Mouse (Mus musculus) testis, adult 2 months (tissue): ENCODE data around the gene Arhgap9. TPM values are rescaled to one million over a fixed set of nuclear protein-coding genes. Genes with fewer than 3 reads are reported as not detected.
"Not testable (repeated sequence)": the region's sequence is repeated elsewhere in the genome, so short reads cannot be mapped to it uniquely, and the experiment has no call there.

Experiments used
- H3K27ac ChIP-seq: fragments of 200-500 bp; 2 replicates; pipeline ENCODE4 v1.5.1; 2012; ENCODE audit warnings: low read depth, low read length; ENCODE audit not compliant: control insufficient read depth, insufficient read depth
- H3K27me3 ChIP-seq: fragments of 200-500 bp; 2 replicates; pipeline ENCODE4 v1.6.1; 2012; ENCODE audit warnings: mild to moderate bottlenecking, low read length, moderate library complexity; ENCODE audit not compliant: control insufficient read depth, insufficient read depth
- H3K36me3 ChIP-seq: fragments of 200-500 bp; 2 replicates; pipeline ENCODE4 v1.6.1; 2012; ENCODE audit warnings: mild to moderate bottlenecking, low read length; ENCODE audit not compliant: control insufficient read depth, insufficient read depth
- H3K4me1 ChIP-seq: fragments of 200-500 bp; 2 replicates; pipeline ENCODE4 v1.6.1; 2012; ENCODE audit warnings: low read length; ENCODE audit not compliant: control insufficient read depth, insufficient read depth
- H3K4me3 ChIP-seq: fragments of 200-500 bp; 2 replicates; pipeline ENCODE4 v1.5.1; 2012; ENCODE audit warnings: low read depth, mild to moderate bottlenecking, low read length, moderate library complexity, mixed read lengths; ENCODE audit not compliant: control insufficient read depth
- CTCF ChIP-seq: fragments of 200-500 bp; IDR thresholded peaks from 2 replicates; pipeline ENCODE4 v1.5.1; 2012; ENCODE audit warnings: low read depth, mild to moderate bottlenecking, inconsistent platforms, low read length, moderate library complexity; ENCODE audit not compliant: control insufficient read depth, insufficient read depth, insufficient replicate concordance
- POLR2A ChIP-seq: fragments of 200-500 bp; IDR thresholded peaks from 2 replicates; pipeline ENCODE4 v1.6.1; 2012; ENCODE audit warnings: low read depth, mild to moderate bottlenecking, inconsistent platforms, low read length, moderate library complexity; ENCODE audit not compliant: control insufficient read depth
- polyA plus RNA-seq: library from polyadenylated mRNA; depleted of rRNA; stranded (reverse); fragments of >200 nt; gene quantifications from 2 replicates; pipeline ENCODE4 v1.2.3, GENCODE M21; 2012

Arhgap9 gene
- polyA plus RNA-seq, 1 experiment: 0.32 TPM

DNA sequence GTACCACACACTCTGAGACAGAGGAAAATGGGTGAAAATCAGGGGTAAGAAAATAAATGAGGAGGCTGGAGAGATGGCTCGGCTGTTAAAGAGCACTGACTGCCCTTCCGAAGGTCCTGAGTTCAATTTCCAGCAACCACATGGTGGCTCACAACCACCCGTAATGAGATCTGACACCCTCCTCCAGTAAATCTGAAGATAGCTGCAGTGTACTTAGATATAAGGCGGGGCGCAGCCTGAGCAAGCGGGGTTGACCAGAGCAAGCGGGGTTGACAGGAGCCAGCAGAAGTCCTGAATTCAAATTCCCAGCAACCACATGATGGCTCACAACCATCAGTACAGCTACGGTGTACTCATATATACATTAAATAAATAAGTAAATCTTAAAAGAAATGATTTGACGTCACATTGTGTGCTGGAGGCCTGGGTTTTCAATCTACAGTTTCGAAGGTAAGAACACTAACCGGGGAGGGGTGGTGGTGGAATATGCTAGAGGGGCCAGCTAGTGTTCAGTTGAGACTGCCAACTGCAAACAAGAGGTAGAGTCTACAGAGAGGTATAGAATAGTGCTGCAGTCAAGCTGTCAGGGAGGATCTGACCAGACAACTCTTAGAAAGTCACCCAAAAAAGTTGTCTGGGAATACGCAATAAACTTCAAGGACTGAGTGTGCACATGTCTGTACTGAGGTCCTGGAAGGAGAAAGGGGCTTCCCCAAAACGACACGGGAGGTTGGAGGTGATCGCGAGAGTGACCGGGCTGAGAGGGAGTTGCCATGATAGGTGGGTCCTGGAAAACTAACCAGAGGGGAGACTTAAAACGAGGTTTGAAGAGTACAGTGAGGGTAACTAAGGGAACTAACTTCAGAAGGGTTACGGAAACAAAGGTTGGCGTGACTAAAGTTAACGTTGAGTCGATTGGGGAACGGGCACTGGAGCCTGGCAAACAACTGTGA, 11.0 kb upstream of the Arhgap9 start:
- peak overlapping the region; percentile 98 for H3K4me3 ChIP-seq
- peak overlapping the region; percentile 68 for H3K27ac ChIP-seq
- peaks cover 4% of the 10 kb centered on the region; the same call in 1 of the 2 replicates for H3K4me1 ChIP-seq
- no peak for TF ChIP-seq POLR2A
- TF ChIP-seq CTCF: no peak
- H3K27me3 ChIP-seq: no peaks in the 10 kb centered on the region
- H3K36me3 ChIP-seq: no peaks in the 10 kb centered on the region

DNA sequence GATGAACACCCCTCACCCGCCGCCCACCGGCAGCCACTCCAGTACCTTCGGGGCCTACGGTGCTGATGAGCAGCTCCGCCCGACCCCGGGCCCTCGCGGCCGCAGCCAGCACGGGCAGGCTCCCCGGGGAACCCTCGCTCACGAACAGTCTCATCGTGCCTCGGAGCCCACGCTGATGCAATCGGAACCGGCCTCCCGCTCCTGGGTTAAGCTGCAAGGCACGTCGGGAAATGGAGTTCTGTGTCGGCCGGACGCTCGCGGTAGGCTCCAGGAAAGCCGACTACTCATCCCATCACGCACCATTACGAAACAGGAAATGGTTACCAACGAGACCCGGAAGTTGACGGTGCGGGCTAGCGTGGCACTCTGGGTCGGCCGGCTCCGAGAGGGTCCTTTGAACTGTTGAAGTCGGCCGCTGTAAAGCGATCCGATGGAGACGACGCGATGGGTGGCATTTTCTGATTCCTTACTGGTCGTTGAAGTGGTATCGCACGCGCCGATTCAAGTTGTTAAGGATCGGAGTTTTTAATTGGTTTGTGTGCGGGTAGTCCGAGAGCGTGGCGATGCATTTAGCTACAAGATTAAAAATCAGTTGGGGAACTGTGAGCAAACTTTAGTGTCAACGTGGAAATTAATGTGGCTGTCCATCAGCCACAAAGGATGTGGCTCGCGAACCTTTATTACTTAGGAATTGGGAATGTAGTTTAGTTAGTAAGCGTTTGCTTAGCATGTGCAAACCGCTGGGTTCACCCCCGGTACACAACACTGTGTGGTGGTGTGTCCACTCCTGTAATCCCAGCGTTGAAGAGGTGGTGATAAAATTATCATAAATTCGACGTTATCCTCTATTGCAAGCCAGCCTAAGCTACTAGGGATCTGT, 10.0 kb upstream of the Arhgap9 start, which contains the start of gene Mars:
Gene Mars, minus strand, starts transcription at position 311 of the 880 bp plus-strand sequence.
- peaks cover 4% of the 10 kb centered on the region; the same call in 1 of the 2 replicates for H3K4me1 ChIP-seq
- no peaks in the 10 kb centered on the region for H3K27me3 ChIP-seq
- no peaks in the 10 kb centered on the region for H3K36me3 ChIP-seq
- H3K27ac ChIP-seq: peak within 1 kb of the TSS; percentile 90
- no peak for TF ChIP-seq CTCF
- TF ChIP-seq POLR2A: peak; percentile 76
- H3K4me3 ChIP-seq: peak within 1 kb of the TSS; percentile 98

DNA sequence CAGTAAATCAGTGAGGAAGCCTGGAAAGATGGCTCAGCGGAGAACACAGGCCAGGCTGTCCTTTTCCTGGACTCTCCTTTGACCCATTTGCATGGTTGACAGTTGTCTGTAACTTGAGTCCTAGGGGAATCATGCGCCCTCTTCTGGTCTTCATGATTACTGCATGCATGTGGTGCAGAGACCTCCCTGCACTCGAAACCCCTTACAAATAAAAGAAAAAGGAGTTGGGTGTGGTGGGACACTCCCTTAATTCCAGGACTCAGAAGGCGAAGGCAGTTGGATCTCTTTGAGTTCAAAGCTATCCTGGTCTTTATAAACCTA, 9.4 kb upstream of the Arhgap9 start:
- H3K27me3 ChIP-seq: no peaks in the 10 kb centered on the region
- peaks cover 4% of the 10 kb centered on the region; the same call in 1 of the 2 replicates for H3K4me1 ChIP-seq
- no peaks in the 10 kb centered on the region for H3K36me3 ChIP-seq
- H3K27ac ChIP-seq: peak overlapping the region; percentile 90
- peak overlapping the region; percentile 98 for H3K4me3 ChIP-seq
- TF ChIP-seq CTCF: peak; percentile 35; the same call in 1 of the 2 replicates
- TF ChIP-seq POLR2A: no peak

DNA sequence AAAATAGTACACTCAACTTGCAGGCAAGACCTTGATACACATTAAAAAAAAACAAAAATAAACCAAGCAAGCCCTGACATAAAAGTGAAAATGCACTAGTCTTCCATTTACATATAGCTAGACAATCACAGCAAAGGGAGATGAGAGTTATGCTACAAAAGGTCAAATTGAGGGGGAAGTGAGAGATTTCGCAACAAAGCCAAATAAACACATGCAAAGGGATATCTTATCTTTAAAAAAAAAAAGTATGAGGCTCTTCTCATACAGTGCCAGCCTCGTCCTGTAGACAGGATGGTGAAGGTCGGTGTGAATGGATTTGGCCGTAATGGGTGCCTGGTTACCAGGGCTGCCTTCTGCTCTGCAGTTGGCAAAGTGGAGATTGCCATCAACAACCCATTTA, 8.9 kb upstream of the Arhgap9 start:
- TF ChIP-seq CTCF (no peak), POLR2A (no peak)
- H3K27ac ChIP-seq: no peak overlapping the region
- H3K27me3 ChIP-seq: no peaks in the 10 kb centered on the region
- H3K4me1 ChIP-seq: peaks cover 4% of the 10 kb centered on the region; the same call in 1 of the 2 replicates
- H3K4me3 ChIP-seq: no peak overlapping the region
- H3K36me3 ChIP-seq: no peaks in the 10 kb centered on the region

DNA sequence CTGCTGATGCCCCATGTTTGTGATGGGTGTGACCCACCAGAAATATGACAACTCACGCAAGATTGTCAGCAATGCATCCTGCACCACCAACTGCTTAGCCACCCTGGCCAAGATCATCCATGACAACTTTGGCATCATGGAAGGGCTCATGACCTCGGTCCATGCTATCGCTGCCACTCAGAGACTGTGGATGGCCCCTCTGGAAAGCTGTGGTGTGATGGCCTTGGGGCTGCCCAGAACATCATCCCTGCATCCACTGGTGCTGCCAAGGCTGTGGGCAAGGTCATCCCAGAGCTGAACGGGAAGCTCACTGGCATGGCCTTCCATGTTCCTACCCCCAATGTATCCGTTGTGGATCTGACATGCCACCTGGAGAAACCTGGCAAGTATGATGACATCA, 8.2 kb upstream of the Arhgap9 start:
- H3K4me3 ChIP-seq, H3K4me1 ChIP-seq, H3K36me3 ChIP-seq, H3K27ac ChIP-seq, H3K27me3 ChIP-seq: not testable (repeated sequence)

DNA sequence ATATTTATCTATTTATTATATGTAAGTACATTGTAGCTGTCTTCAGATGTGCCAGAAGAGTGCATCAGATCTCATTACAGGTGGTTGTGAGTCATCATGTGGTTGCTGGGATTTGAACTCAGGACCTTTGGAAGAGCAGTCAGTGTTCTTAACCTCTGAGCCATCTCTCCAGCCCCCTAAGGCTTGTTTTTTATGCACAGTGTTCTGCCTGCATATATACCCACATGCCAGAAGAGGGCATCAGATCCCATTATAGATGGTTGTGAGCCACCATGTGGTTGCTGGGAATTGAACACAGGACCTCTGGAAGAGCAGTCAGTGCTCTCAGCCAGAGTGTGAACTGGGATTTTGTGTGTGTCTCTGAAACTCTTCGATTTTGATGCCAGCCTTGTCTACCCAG, 6.8 kb upstream of the Arhgap9 start:
- H3K4me1 ChIP-seq, H3K27ac ChIP-seq, H3K36me3 ChIP-seq, H3K27me3 ChIP-seq, H3K4me3 ChIP-seq: not testable (repeated sequence)

DNA sequence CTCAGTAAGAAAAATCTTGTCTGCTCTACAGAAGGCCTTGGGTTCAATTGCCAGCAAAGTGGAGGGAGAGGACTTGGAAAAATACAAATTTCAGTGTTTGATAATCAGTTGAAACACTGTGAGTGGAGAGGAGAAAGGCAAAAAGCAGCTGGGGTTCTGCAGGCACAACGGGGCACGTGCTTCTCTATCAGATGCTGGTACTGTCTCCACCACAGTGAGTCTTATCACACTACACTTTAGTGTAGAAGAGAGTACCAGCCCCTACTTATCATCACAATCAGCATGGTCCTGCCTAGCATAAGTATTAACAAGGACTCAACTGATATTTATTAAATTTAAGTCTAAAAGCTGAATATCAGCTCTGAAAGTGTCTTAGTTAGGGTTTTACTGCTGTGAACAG, 4.5 kb upstream of the Arhgap9 start:
- Histone ChIP-seq H3K4me1 (peaks cover 2% of the 10 kb centered on the region; the same call in 1 of the 2 replicates), H3K36me3 (no peaks in the 10 kb centered on the region), H3K27me3 (no peaks in the 10 kb centered on the region), H3K27ac (no peak overlapping the region), H3K4me3 (no peak overlapping the region)
- TF ChIP-seq POLR2A: no peak
- TF ChIP-seq CTCF: no peak

DNA sequence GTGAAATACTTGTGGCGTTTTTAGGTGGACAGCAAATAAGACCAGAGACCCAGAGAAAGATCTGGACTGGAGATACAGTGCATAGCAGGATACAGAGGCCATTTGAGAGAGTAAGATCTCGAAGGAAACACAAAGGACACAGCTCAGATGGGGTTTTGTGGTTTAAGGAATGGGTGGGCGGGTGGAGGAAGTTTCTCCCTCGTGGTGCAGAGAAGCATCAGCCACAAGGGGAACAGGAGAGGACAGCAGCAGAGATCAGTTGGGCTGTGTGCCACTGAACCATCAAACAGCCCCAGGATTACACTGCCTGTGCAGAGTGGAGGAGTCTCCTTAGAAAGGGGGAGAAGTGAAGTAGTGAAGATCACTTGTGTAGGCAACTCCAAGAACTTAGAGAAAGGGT, 3.8 kb upstream of the Arhgap9 start:
- no peaks in the 10 kb centered on the region for H3K36me3 ChIP-seq
- peaks cover 2% of the 10 kb centered on the region for H3K4me1 ChIP-seq
- H3K27me3 ChIP-seq: no peaks in the 10 kb centered on the region
- TF ChIP-seq CTCF (no peak), POLR2A (no peak)
- no peak overlapping the region for H3K27ac ChIP-seq
- H3K4me3 ChIP-seq: no peak overlapping the region
